Mouse (Mus musculus): ENCODE data around the gene 4930590J08Rik. TPM values are rescaled to one million over a fixed set of nuclear protein-coding genes. Genes with fewer than 3 reads are reported as not detected.
A peak's percentile ranks its signal among the peaks of the same experiment; 100 is the strongest.
"Not testable (repeated sequence)": the region's sequence is repeated elsewhere in the genome, so short reads cannot be mapped to it uniquely, and the experiment has no call there.

Gene 4930590J08Rik
- polyA plus RNA-seq, 1 experiment = not detected

- WGBS = 55% methylated on average over 4 of the region's 4 CpGs
- TF ChIP-seq CTCF (IDR thresholded peaks at IDR 0.05; ENCODE audit: insufficient read depth, low read depth, low read length) = no peak
- TF ChIP-seq POLR2A (IDR thresholded peaks at IDR 0.05; ENCODE audit: insufficient read depth, low read depth, low read length) = no peak
- Histone ChIP-seq H3K27ac (ENCODE audit: insufficient read depth, low read depth, low read length) (no peak overlapping the region), H3K4me1 (ENCODE audit: control insufficient read depth, insufficient read depth, low read length) (peaks cover 8% of the 10 kb centered on the region; the same call in 1 of the 2 replicates), H3K4me3 (ENCODE audit: insufficient read depth, low read depth, low read length) (no peak overlapping the region)
Observed at GRCm38 (mm10) chr6:91938491-91938890, 35.9 kb downstream of the 4930590J08Rik start.

- WGBS = 68% methylated on average over 2 of the region's 2 CpGs
- H3K27ac ChIP-seq (ENCODE audit: insufficient read depth, low read depth, low read length) = no peak overlapping the region
- H3K4me3 ChIP-seq (ENCODE audit: insufficient read depth, low read depth, low read length) = no peak overlapping the region
- no peaks in the 10 kb centered on the region for H3K4me1 ChIP-seq (ENCODE audit: control insufficient read depth, insufficient read depth, low read length)
- TF ChIP-seq POLR2A (IDR thresholded peaks at IDR 0.05; ENCODE audit: insufficient read depth, low read depth, low read length) (no peak), CTCF (IDR thresholded peaks at IDR 0.05; ENCODE audit: insufficient read depth, low read depth, low read length) (no peak)
Observed at GRCm38 (mm10) chr6:91948426-91948825, 45.8 kb downstream of the 4930590J08Rik start.

DNA sequence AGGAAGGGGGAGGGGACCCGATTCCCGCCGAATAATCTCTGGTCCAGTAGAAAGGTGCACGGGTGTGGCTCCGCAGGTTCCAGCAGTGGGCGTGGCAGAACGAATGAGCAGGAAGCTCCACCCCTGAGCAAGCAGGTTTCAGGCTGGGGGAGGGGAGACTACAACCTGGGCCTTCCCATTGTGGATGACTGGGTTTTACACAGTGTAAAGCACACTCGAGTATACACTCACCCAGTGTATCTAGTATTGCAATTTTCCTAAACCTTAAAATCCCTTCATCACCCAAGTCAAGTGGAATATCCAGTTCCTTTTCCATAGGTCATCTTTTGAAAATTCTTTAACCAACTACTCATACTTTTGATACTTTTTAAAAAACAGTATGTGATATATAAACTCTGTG, 55.4 kb downstream of the 4930590J08Rik start:
- 37% methylated on average over 2 of the region's 8 CpGs for WGBS
- not testable (repeated sequence) for H3K4me1 ChIP-seq (ENCODE audit: control insufficient read depth, insufficient read depth, low read length); H3K4me3 ChIP-seq (ENCODE audit: insufficient read depth, low read depth, low read length); H3K27ac ChIP-seq (ENCODE audit: insufficient read depth, low read depth, low read length)

DNA sequence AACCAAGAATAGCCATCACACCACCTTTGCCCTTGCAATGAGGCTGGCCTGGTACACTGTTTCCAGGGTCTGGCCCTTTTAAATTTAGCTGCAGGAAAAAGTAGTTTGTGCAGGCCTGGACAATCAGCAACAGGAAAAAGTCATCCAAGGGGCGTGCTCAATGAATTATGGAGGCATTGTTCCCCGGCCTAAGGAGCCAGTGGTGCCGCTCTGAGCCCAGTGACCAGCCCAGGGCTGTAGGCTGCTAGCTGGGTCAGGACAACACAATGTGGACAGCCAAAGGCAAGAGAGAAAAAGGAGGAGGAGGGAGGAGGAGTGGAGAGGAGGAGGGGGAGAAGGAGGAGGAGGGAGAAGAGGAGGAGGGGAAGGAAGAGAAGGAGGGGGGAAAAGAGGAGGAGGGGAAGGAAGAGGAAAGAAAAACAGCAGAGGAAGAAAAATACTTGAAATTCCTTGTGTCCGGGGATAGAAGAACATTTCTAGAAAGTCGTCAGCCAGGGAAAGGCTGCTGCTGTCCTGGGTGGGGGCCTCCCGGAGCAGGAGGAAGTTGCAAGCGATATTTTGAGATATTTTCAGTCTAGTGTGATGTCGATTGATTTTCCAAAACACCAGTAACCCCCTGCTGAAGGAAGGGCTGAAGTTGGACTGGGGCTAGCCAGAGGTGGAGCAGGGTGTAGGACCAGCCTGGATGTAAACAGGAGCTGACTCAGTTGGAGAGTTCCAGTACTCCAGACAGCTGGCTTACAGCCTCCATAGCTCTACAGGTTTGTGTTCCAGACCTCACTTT, 57.6 kb downstream of the 4930590J08Rik start:
- 73% methylated on average over 8 of the region's 8 CpGs for WGBS
- Histone ChIP-seq H3K27ac (ENCODE audit: insufficient read depth, low read depth, low read length) (0 out of 2 replicates have a peak overlapping the region, but pooled peaks have one; percentile 1), H3K4me1 (ENCODE audit: control insufficient read depth, insufficient read depth, low read length) (peaks cover 15% of the 10 kb centered on the region), H3K4me3 (ENCODE audit: insufficient read depth, low read depth, low read length) (no peak overlapping the region)
- TF ChIP-seq CTCF (IDR thresholded peaks at IDR 0.05; ENCODE audit: insufficient read depth, low read depth, low read length) (no peak), POLR2A (IDR thresholded peaks at IDR 0.05; ENCODE audit: insufficient read depth, low read depth, low read length) (no peak)

DNA sequence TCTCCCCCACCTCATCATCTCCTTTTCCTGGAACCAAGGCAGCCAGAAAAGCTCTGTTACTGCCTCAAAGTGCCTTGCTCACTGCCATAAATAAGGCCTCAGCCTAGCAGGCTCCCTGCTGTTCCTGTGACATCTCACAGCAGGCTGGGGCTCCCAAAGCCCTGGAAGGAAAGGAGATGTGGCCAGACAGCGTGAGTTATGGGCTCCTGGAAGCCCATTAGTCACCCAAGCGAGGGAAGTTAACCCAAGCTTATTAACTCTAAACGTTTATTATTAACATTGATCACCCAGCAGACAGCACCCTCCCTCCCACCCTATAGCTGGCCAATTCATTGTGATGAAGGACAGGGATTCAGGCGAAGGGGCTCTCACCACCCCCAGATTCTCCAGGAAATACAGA, 60.8 kb downstream of the 4930590J08Rik start:
- WGBS = 31% methylated on average over 4 of the region's 4 CpGs
- no peak overlapping the region for H3K4me3 ChIP-seq (ENCODE audit: insufficient read depth, low read depth, low read length)
- TF ChIP-seq POLR2A (IDR thresholded peaks at IDR 0.05; ENCODE audit: insufficient read depth, low read depth, low read length) (no peak), CTCF (IDR thresholded peaks at IDR 0.05; ENCODE audit: insufficient read depth, low read depth, low read length) (no peak)
- H3K27ac ChIP-seq (ENCODE audit: insufficient read depth, low read depth, low read length) = no peak overlapping the region
- peaks cover 22% of the 10 kb centered on the region for H3K4me1 ChIP-seq (ENCODE audit: control insufficient read depth, insufficient read depth, low read length)

DNA sequence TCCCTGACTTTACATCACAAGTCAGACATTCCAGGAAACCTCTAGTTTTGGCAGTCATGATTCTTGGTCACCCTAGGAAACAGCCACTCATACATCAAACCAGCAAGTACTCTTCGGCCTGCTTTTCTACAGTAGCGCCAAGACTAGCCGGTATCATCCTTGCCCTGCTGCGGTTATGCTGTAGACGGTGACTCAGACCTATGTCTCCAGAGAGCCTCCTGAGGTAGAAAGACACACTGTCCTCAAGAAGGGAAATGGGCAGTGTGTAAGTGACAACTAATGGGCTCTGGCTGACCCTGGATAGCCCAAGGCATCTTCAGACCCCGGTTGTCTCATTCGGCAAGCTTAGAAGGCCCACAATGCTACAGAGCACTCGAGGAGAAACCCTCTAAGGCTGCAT, 62.5 kb downstream of the 4930590J08Rik start:
- no peak overlapping the region for H3K4me3 ChIP-seq (ENCODE audit: insufficient read depth, low read depth, low read length)
- peaks cover 20% of the 10 kb centered on the region for H3K4me1 ChIP-seq (ENCODE audit: control insufficient read depth, insufficient read depth, low read length)
- no peak for TF ChIP-seq CTCF (IDR thresholded peaks at IDR 0.05; ENCODE audit: insufficient read depth, low read depth, low read length)
- TF ChIP-seq POLR2A (IDR thresholded peaks at IDR 0.05; ENCODE audit: insufficient read depth, low read depth, low read length) = no peak
- 90% methylated on average over 8 of the region's 8 CpGs for WGBS
- H3K27ac ChIP-seq (ENCODE audit: insufficient read depth, low read depth, low read length) = no peak overlapping the region

DNA sequence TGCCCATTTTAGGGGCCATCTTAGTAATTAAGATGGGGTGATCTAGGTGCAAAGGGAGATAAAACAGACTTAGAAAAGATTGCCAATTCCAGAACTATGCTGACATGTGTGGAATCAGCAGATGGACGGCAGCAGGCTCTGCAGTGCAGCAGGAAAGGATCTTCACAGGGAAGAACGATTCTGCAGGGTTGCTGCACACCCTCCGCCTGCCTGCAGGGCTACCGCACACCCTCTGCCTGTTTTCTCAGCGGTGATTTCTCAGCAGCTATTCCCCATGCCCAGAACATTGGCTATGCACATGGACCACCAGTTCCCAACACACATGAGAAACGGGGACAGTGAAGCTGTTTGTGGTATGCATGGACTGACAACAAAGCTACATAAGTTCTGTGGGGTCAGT, 63.4 kb downstream of the 4930590J08Rik start:
- no peak for TF ChIP-seq CTCF (IDR thresholded peaks at IDR 0.05; ENCODE audit: insufficient read depth, low read depth, low read length)
- TF ChIP-seq POLR2A (IDR thresholded peaks at IDR 0.05; ENCODE audit: insufficient read depth, low read depth, low read length) = no peak
- Histone ChIP-seq H3K27ac (ENCODE audit: insufficient read depth, low read depth, low read length) (no peak overlapping the region), H3K4me3 (ENCODE audit: insufficient read depth, low read depth, low read length) (no peak overlapping the region), H3K4me1 (ENCODE audit: control insufficient read depth, insufficient read depth, low read length) (peaks cover 18% of the 10 kb centered on the region)
- WGBS = 63% methylated on average over 6 of the region's 6 CpGs

DNA sequence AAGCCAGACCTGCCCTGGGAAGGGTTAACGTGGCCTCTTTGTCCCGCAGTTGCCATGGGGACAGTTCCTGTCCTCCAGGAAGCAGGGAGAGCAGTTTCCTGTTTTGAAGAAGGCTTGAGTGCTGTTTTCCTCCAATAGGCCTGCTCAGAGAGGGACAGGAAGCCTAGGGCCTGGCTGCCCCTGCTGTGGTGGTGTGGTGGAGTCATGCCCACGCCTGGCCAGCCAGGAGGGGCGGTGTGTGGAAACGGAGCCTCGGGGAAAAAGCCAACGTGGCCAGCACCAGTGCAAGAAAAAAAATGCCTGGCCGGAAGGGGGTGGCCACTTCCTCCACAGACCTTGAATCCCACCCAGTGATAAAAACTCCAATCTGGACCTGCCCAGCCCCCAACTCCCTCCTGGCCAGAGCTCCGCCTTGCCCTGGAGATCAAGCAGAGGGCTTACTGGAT, 69.6 kb downstream of the 4930590J08Rik start:
- WGBS = 64% methylated on average over 9 of the region's 9 CpGs
- H3K27ac ChIP-seq (ENCODE audit: insufficient read depth, low read depth, low read length) = no peak overlapping the region
- no peak overlapping the region for H3K4me3 ChIP-seq (ENCODE audit: insufficient read depth, low read depth, low read length)
- peaks cover 8% of the 10 kb centered on the region; the same call in 1 of the 2 replicates for H3K4me1 ChIP-seq (ENCODE audit: control insufficient read depth, insufficient read depth, low read length)
- TF ChIP-seq CTCF (IDR thresholded peaks at IDR 0.05; ENCODE audit: insufficient read depth, low read depth, low read length) (no peak), POLR2A (IDR thresholded peaks at IDR 0.05; ENCODE audit: insufficient read depth, low read depth, low read length) (no peak)

GRCm38 (mm10) chr6:91973972-91974371, 71.4 kb downstream of the 4930590J08Rik start:
- Histone ChIP-seq H3K4me3 (ENCODE audit: insufficient read depth, low read depth, low read length) (no peak overlapping the region), H3K4me1 (ENCODE audit: control insufficient read depth, insufficient read depth, low read length) (peaks cover 10% of the 10 kb centered on the region), H3K27ac (ENCODE audit: insufficient read depth, low read depth, low read length) (no peak overlapping the region)
- TF ChIP-seq CTCF (IDR thresholded peaks at IDR 0.05; ENCODE audit: insufficient read depth, low read depth, low read length) = no peak
- no peak for TF ChIP-seq POLR2A (IDR thresholded peaks at IDR 0.05; ENCODE audit: insufficient read depth, low read depth, low read length)
- 81% methylated on average over 6 of the region's 6 CpGs for WGBS

Data from olfactory bulb, adult 2 months (tissue).